Mouse (Mus musculus): ENCODE results near the gene Dhfr. TPM values are rescaled to one million over a fixed set of nuclear protein-coding genes. Genes with fewer than 3 reads are reported as not detected.

The Dhfr gene
- total and polyA plus RNA-seq, 2 experiments from 2014 or later = 3.1 to 3.3 TPM

DNA sequence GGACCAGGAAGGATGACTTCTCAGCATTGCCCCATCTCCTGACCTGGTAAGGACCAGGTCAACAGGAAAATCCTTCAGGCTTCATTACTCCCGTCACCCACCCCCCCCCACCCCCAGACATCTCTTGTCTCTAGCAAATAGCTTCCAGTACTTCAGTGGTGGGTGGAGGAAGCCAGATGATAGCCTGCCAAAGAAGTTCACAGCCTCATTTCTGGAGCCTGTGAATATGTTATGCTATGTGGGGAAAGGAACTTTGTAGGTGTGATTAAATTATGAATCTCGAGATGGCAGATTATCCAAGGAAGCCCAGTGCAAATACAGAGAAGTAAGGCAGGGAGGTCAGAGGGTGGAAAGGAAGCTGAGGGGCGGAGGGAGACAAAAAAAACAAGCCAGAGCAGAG, 69.2 kb downstream of the Dhfr start:
- no peak overlapping the region for H3K9ac ChIP-seq
- no peak overlapping the region for H3K27ac ChIP-seq (ENCODE audit: low read depth, low read length)
- ATAC-seq (no peak), DNase-seq (no peak)
- no peak for TF ChIP-seq CTCF (IDR thresholded peaks at IDR 0.05; ENCODE audit: low read depth)
- no peaks in the 10 kb centered on the region for H3K36me3 ChIP-seq (ENCODE audit: insufficient read depth)
- peaks cover 10% of the 10 kb centered on the region for H3K27me3 ChIP-seq (ENCODE audit: insufficient read depth, low read length)
- WGBS = 61% methylated on average over 3 of the region's 3 CpGs
- H3K4me1 ChIP-seq (ENCODE audit: insufficient read depth) = no peaks in the 10 kb centered on the region
- no peak overlapping the region for H3K4me3 ChIP-seq (ENCODE audit: low read depth, low read length)
- H3K4me2 ChIP-seq (ENCODE audit: low read depth) = no peak overlapping the region
- no peaks in the 10 kb centered on the region for H3K9me3 ChIP-seq (ENCODE audit: low read length)

DNA sequence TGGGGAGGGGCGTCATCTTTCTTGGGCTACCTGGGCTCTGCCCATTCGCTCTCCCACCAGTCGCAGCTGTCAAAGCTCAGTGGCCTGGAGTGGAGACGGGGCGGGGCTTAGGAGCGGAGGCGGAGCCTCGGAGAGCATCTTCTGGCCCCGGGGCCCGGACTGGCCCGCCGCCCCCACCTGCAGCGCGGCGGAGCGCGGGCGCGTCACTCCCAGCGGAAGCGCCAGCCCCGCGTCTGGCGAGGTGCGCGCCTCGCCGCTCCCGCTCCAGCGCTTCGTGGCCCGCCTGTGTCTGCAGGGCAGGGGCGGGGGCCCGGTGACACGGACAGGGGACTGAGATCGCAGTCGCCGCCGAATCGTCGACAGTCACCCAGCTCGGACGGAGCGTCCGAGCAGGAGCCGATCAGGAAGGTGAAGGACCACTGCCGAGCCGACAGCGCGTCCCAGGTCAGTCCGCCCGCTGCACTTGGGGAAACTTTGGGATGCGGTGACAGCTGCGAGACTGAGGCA, 71.3 kb downstream of the Dhfr start, which contains the start of gene Ankrd34b:
Gene Ankrd34b, plus strand, starts transcription at position 139 of the 507 bp plus-strand sequence.
- Histone ChIP-seq H3K27me3 (ENCODE audit: insufficient read depth, low read length) (peaks cover 10% of the 10 kb centered on the region), H3K36me3 (ENCODE audit: insufficient read depth) (no peaks in the 10 kb centered on the region), H3K9ac (peak within 1 kb of the TSS; percentile 51), H3K9me3 (ENCODE audit: low read length) (no peaks in the 10 kb centered on the region), H3K4me2 (ENCODE audit: low read depth) (peak within 1 kb of the TSS; percentile 99), H3K4me3 (ENCODE audit: low read depth, low read length) (peak within 1 kb of the TSS; percentile 62), H3K27ac (ENCODE audit: low read depth, low read length) (no peak within 1 kb of the TSS), H3K4me1 (ENCODE audit: insufficient read depth) (no peaks in the 10 kb centered on the region)
- ATAC-seq (peak; percentile 70), DNase-seq (peak; percentile 45)
- no peak for TF ChIP-seq CTCF (IDR thresholded peaks at IDR 0.05; ENCODE audit: low read depth)
- WGBS = 2% methylated on average over 53 of the region's 54 CpGs

DNA sequence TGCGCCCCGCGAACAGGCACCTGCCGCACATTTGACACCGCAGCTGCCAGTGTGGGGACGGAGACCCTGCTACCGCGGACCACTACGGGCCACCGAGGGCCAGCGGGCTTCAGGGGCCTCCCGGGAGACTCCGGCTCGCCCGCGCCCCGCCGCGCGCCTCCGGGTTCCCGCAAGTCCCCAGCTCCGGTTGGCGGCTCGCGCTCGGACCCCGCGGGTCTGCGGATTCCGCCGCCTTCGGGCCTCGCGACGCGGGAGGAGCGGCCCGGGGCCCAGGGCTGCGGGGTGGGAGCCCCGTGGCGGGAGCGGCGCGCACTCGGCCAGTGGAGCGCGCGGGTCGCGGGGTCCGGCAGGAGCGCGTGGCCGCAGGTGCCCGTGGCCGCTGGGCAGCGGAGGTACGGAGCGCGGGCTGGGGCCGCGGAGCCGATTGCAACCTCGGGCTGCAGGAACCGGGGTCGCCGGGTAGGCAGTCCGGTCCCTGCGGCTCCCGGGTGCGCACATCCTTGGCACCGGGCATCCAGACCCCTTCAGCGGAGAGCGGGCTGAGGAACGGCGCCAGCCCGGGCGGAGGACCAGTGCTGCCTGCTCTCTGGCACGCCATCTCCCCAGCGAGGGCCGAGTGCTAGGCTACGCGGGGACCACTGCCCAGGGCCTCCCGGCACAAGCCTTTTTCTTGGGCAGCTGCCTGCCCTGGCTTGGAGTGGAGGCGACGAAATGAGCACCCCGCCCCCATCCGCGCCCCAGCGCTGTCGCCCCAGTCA, 71.9 kb downstream of the Dhfr start:
- WGBS = 3% methylated on average over 85 of the region's 92 CpGs
- Histone ChIP-seq H3K9ac (peak overlapping the region; percentile 51), H3K4me2 (ENCODE audit: low read depth) (peak overlapping the region; percentile 99), H3K27ac (ENCODE audit: low read depth, low read length) (no peak overlapping the region), H3K36me3 (ENCODE audit: insufficient read depth) (no peaks in the 10 kb centered on the region), H3K4me1 (ENCODE audit: insufficient read depth) (no peaks in the 10 kb centered on the region), H3K4me3 (ENCODE audit: low read depth, low read length) (peak overlapping the region; percentile 62), H3K9me3 (ENCODE audit: low read length) (no peaks in the 10 kb centered on the region), H3K27me3 (ENCODE audit: insufficient read depth, low read length) (peaks cover 10% of the 10 kb centered on the region)
- no peak for TF ChIP-seq CTCF (IDR thresholded peaks at IDR 0.05; ENCODE audit: low read depth)
- ATAC-seq (peak; percentile 72), DNase-seq (peak; percentile 35)

DNA sequence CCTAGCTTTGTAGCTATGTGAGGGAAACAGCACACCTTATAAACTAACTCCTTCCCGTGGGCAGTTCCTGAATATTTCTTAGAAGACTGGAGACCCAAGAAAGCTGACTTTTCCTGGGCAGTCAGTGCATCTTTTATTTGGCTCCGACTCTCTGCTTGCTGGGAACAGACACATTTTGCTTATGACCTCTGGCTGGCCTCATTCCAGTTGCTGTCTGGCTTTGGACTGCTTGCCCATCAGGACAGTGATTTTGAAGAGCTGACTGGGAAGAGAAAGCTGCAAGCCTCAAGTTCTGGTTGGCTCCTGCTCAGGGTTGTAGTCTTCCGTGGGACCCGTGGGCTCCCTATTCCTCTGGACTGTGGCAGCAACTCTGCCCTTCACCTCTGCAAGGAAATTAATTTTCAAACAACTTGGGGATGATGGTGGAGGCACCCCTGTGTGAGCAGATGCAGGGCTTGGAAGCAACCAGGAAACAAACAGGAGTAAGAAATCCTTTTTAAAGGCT, 72.9 kb downstream of the Dhfr start:
- Histone ChIP-seq H3K4me1 (ENCODE audit: insufficient read depth) (no peaks in the 10 kb centered on the region), H3K4me2 (ENCODE audit: low read depth) (peak overlapping the region; percentile 99), H3K36me3 (ENCODE audit: insufficient read depth) (no peaks in the 10 kb centered on the region), H3K4me3 (ENCODE audit: low read depth, low read length) (peak overlapping the region; percentile 62), H3K27me3 (ENCODE audit: insufficient read depth, low read length) (peaks cover 10% of the 10 kb centered on the region), H3K9me3 (ENCODE audit: low read length) (no peaks in the 10 kb centered on the region), H3K27ac (ENCODE audit: low read depth, low read length) (no peak overlapping the region), H3K9ac (peak overlapping the region; percentile 51; the same call in 1 of the 2 replicates)
- WGBS = 47% methylated on average over 4 of the region's 4 CpGs
- DNase-seq (no peak), ATAC-seq (no peak)
- TF ChIP-seq CTCF (IDR thresholded peaks at IDR 0.05; ENCODE audit: low read depth) = no peak

Other genes with a start within 250 kb of the Dhfr start
- 53.0 and 63.5 TPM in 2 replicates for gene Rasgrf2, start 223.1 kb upstream of the Dhfr start, total RNA-seq (2014; rRNA removed)
- 4.4 and 7.0 TPM in 2 replicates for gene Rasgrf2, start 223.1 kb upstream of the Dhfr start, polyA plus RNA-seq (2015; fragmentation: Nextera tagmentation; extraction: Ambion mirVana)
- gene Gm20379, start 48.7 kb upstream of the Dhfr start, total RNA-seq (2014; rRNA removed) = not detected in 2 replicates
- gene Gm20379, start 48.7 kb upstream of the Dhfr start, polyA plus RNA-seq (2015; fragmentation: Nextera tagmentation; extraction: Ambion mirVana) = 0.25 TPM in 1 of 2 replicates, not detected in the other
- gene Msh3, start 277 bp downstream of the Dhfr start, total RNA-seq (2014; rRNA removed) = 26.9 and 33.6 TPM in 2 replicates
- gene Msh3, start 277 bp downstream of the Dhfr start, polyA plus RNA-seq (2015; fragmentation: Nextera tagmentation; extraction: Ambion mirVana) = 17.2 and 20.3 TPM in 2 replicates
- 2.4 and 3.9 TPM in 2 replicates for gene Ankrd34b, start 71.2 kb downstream of the Dhfr start, total RNA-seq (2014; rRNA removed)
- 1.5 and 2.3 TPM in 2 replicates for gene Ankrd34b, start 71.2 kb downstream of the Dhfr start, polyA plus RNA-seq (2015; fragmentation: Nextera tagmentation; extraction: Ambion mirVana)
- gene Fam151b, start 129.3 kb downstream of the Dhfr start, total RNA-seq (2014; rRNA removed) = 7.9 and 9.9 TPM in 2 replicates
- 0.19 TPM in 1 of 2 replicates, not detected in the other for gene Fam151b, start 129.3 kb downstream of the Dhfr start, polyA plus RNA-seq (2015; fragmentation: Nextera tagmentation; extraction: Ambion mirVana)
- 19.1 and 23.2 TPM in 2 replicates for gene Zfyve16, start 176.1 kb downstream of the Dhfr start, total RNA-seq (2014; rRNA removed)
- gene Zfyve16, start 176.1 kb downstream of the Dhfr start, polyA plus RNA-seq (2015; fragmentation: Nextera tagmentation; extraction: Ambion mirVana) = 2.5 and 4.0 TPM in 2 replicates
- gene Spz1, start 221.4 kb downstream of the Dhfr start, total RNA-seq (2014; rRNA removed) = not detected in 2 replicates
- not detected in 2 replicates for gene Spz1, start 221.4 kb downstream of the Dhfr start, polyA plus RNA-seq (2015; fragmentation: Nextera tagmentation; extraction: Ambion mirVana)

Data from forebrain, postnatal 0 days (tissue).